Mouse (Mus musculus) limb, embryonic 13.5 days (tissue): ENCODE measurements around the gene She. TPM values are rescaled to one million over a fixed set of nuclear protein-coding genes. Genes with fewer than 3 reads are reported as not detected.

Source experiments
- ATAC-seq: fragments of 200-750 bp; cut with Nextera tagmentation; 2 replicates; pipeline ENCODE4 v1.8.0; 2017; ENCODE audit warnings: low read depth, moderate number of reproducible peaks, moderate TSS enrichment; ENCODE audit not compliant: low FRiP score
- H3K27ac ChIP-seq: fragments of 300-500 bp; sonication (generic); 2 replicates; pipeline ENCODE4 v1.5.1; 2015; ENCODE audit warnings: inconsistent platforms, mild to moderate bottlenecking, moderate library complexity
- H3K27me3 ChIP-seq: fragments of 300-500 bp; sonication (generic); 2 replicates; pipeline ENCODE4 v1.6.1; 2015; ENCODE audit warnings: mild to moderate bottlenecking, inconsistent platforms
- H3K36me3 ChIP-seq: fragments of 300-500 bp; sonication (generic); 2 replicates; pipeline ENCODE4 v1.6.1; 2015; ENCODE audit warnings: inconsistent platforms, mild to moderate bottlenecking, moderate library complexity
- H3K4me1 ChIP-seq: fragments of 300-500 bp; sonication (generic); 2 replicates; pipeline ENCODE4 v1.6.1; 2015; ENCODE audit warnings: inconsistent platforms
- H3K4me2 ChIP-seq: fragments of 300-500 bp; sonication (generic); replicated peaks from 2 replicates; pipeline ENCODE4 v1.6.1; 2015; ENCODE audit warnings: inconsistent platforms, mild to moderate bottlenecking, moderate library complexity
- H3K4me3 ChIP-seq: fragments of 300-500 bp; sonication (generic); 2 replicates; pipeline ENCODE4 v1.5.1; 2015; ENCODE audit warnings: moderate library complexity, mild to moderate bottlenecking, inconsistent platforms
- H3K9ac ChIP-seq: fragments of 300-500 bp; sonication (generic); 2 replicates; pipeline ENCODE4 v1.6.1; 2015; ENCODE audit warnings: mild to moderate bottlenecking, inconsistent platforms
- H3K9me3 ChIP-seq: fragments of 300-500 bp; sonication (generic); 2 replicates; pipeline ENCODE4 v1.6.1; 2016; ENCODE audit warnings: inconsistent platforms
- WGBS: fragments of 180-500 bp; shearing (Covaris S2); methylation state at CpG from one replicate; pipeline ENCODE4 v1.1.7; 2015; 5-methylcytosine and 5-hydroxymethylcytosine counted together
- polyA plus RNA-seq: library from polyadenylated mRNA; unstranded; fragments of >200 nt; fragmentation: Nextera tagmentation; extraction: Ambion mirVana; gene quantifications from 2 replicates; pipeline ENCODE4 v1.2.1, GENCODE M21; 2015

She gene
- polyA plus RNA-seq, 1 experiment from 2014 or later: 3.6 TPM

DNA sequence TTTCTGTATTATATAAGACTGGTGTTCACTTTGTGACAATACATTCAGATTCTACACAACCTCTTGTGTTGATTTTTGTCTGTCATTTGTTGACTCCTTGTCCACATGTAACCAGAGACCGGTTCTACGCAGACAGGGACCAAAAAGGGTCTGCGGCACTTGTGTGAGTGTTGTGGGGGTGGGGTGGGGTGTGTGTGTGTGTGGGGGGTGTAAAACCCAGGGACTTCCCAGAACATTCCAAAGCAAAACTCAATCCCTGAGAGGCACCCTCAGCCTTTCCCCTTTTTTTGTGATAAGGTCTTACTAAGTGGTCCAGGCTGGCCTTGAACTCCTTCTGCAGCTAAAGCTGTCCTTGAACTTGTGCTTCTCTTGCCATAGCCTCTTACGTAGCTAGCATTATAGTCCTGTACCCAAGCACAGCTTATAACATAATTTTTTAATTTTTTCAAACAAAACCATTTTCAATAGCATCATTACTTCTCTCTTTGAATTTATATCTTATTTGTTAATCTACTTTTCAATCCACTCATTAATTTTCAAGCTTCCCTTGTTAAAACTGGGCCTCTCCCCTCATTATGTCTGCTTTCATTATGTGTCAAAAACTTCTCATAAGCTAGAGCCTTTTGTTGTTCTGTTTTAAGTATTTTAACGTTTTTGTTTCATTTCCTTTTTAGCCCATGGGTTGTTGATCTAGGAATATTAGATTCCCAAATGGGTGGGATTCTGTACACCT lies 30.2 kb upstream of the She start:
- H3K4me1 ChIP-seq: peaks cover 4% of the 10 kb centered on the region; the same call in 1 of the 2 replicates
- no peaks in the 10 kb centered on the region for H3K27me3 ChIP-seq
- no peaks in the 10 kb centered on the region for H3K36me3 ChIP-seq
- H3K27ac ChIP-seq: no peak overlapping the region
- 62% methylated on average over 5 of the region's 5 CpGs for WGBS
- H3K4me2 ChIP-seq: no peak overlapping the region
- no peak for ATAC-seq
- no peak overlapping the region for H3K4me3 ChIP-seq
- no peak overlapping the region for H3K9ac ChIP-seq
- H3K9me3 ChIP-seq: no peaks in the 10 kb centered on the region

DNA sequence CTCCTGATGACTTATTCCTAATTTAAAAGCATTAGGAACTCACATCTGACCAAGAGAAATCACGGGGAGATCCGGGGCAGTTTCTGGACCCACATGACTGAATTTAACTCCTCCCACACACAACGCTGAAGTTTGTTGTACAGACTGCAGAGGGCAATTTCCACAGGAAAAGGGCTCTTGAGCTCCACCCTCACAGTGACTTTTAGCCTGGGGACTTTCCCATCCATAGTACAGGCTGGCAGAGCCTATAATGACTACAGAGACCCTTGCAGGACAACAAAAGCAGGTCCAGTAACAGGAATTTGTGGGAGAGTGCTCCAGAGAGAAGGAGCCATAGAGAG lies 29.7 kb upstream of the She start:
- H3K9ac ChIP-seq: no peak overlapping the region
- ATAC-seq: no peak
- H3K4me2 ChIP-seq: no peak overlapping the region
- no peak overlapping the region for H3K4me3 ChIP-seq
- 13% methylated on average over 3 of the region's 3 CpGs for WGBS
- no peaks in the 10 kb centered on the region for H3K36me3 ChIP-seq
- no peaks in the 10 kb centered on the region for H3K27me3 ChIP-seq
- H3K27ac ChIP-seq: no peak overlapping the region
- H3K9me3 ChIP-seq: no peaks in the 10 kb centered on the region
- H3K4me1 ChIP-seq: peaks cover 4% of the 10 kb centered on the region; the same call in 1 of the 2 replicates

- H3K36me3 ChIP-seq: no peaks in the 10 kb centered on the region
- ATAC-seq: no peak
Observed at GRCm38 (mm10) chr3:89802876-89803275, 28.3 kb upstream of the She start.

GRCm38 (mm10) chr3:89805179-89805578 lies 26.0 kb upstream of the She start:
- Histone ChIP-seq H3K9me3 (no peaks in the 10 kb centered on the region), H3K36me3 (no peaks in the 10 kb centered on the region), H3K4me2 (no peak overlapping the region), H3K27ac (no peak overlapping the region), H3K27me3 (no peaks in the 10 kb centered on the region), H3K9ac (no peak overlapping the region), H3K4me3 (no peak overlapping the region), H3K4me1 (no peaks in the 10 kb centered on the region)
- no peak for ATAC-seq
- 50% methylated on average over 4 of the region's 4 CpGs for WGBS

More at GRCm38 (mm10) chr3:89802876-89803275, 28.3 kb upstream of the She start:
- Histone ChIP-seq H3K9ac (no peak overlapping the region), H3K4me3 (no peak overlapping the region), H3K9me3 (no peaks in the 10 kb centered on the region), H3K27me3 (no peaks in the 10 kb centered on the region), H3K4me2 (no peak overlapping the region), H3K4me1 (peaks cover 4% of the 10 kb centered on the region; the same call in 1 of the 2 replicates), H3K27ac (no peak overlapping the region)
- WGBS: 75% methylated on average over 15 of the region's 15 CpGs

DNA sequence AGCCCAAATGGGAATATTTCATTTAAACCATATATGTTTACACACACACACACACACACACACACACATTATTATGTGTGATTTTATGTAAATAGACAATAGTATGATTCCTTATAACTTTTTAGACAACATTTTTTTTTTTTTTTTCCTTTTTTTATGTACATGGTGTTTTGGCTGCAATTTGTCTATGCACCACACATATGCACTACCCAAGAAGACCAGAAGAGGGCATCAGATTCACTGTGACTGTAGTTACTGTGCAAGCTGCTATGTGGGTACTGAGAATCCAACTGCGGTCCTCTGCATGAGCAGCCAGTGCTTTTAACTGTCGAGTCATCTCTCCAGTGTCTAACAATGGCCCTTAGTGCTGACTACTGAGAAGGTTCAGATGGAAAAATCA lies 24.4 kb upstream of the She start:
- Histone ChIP-seq H3K9me3 (no peaks in the 10 kb centered on the region), H3K4me3 (no peak overlapping the region), H3K27me3 (no peaks in the 10 kb centered on the region), H3K4me2 (no peak overlapping the region), H3K4me1 (no peaks in the 10 kb centered on the region), H3K9ac (no peak overlapping the region), H3K36me3 (no peaks in the 10 kb centered on the region), H3K27ac (no peak overlapping the region)
- ATAC-seq: no peak
- WGBS: 95% methylated on average over 2 of the region's 2 CpGs

DNA sequence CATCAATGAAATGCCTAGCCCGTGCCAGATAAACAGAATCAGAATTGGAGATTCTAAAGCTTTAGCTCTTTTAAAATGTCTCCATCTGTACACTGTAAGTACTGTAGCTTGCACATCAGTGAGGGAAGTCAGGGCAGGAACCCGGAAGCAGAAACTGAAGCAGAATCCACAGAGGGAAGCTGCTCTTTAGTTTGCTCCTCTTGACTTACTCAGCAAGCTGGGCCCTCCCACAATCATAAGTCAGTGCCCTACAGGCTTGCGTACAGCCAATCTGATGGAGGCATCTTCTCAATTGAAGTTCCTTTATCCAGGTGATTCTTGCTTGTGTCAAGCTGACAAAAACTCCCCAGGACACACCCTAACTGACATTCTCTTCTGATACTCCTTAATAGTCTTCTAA lies 24.0 kb upstream of the She start:
- Histone ChIP-seq H3K4me1 (no peaks in the 10 kb centered on the region), H3K9ac (no peak overlapping the region), H3K27ac (no peak overlapping the region), H3K9me3 (no peaks in the 10 kb centered on the region), H3K27me3 (no peaks in the 10 kb centered on the region), H3K4me2 (no peak overlapping the region), H3K4me3 (no peak overlapping the region), H3K36me3 (no peaks in the 10 kb centered on the region)
- 98% methylated on average over 3 of the region's 3 CpGs for WGBS
- ATAC-seq: no peak

DNA sequence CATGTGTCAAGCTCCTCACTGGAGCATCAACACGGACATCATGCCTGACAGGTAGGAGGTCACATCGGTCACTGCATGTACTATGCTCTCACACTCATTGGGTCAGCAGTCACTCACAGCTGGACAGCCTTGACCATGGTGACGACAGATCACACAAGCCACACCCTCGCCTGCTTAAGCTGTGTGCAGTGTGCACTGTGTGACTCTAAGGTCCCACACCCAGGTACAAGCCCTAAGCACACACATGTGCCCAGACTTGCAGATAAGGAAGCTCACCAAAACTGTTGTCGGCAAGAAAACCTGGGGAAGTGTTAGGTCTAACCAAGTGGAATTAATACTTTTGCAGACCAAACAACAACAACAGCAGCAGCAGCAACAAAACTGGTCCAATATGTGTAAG lies 23.3 kb upstream of the She start:
- WGBS: 80% methylated on average over 5 of the region's 5 CpGs
- no peak overlapping the region for H3K27ac ChIP-seq
- no peak overlapping the region for H3K4me3 ChIP-seq
- H3K9me3 ChIP-seq: no peaks in the 10 kb centered on the region
- no peaks in the 10 kb centered on the region for H3K4me1 ChIP-seq
- no peak for ATAC-seq
- no peak overlapping the region for H3K9ac ChIP-seq
- 0 out of 2 replicates have a peak, but pooled peaks cover 2% of the 10 kb centered on the region for H3K27me3 ChIP-seq
- H3K36me3 ChIP-seq: no peaks in the 10 kb centered on the region
- no peak overlapping the region for H3K4me2 ChIP-seq

DNA sequence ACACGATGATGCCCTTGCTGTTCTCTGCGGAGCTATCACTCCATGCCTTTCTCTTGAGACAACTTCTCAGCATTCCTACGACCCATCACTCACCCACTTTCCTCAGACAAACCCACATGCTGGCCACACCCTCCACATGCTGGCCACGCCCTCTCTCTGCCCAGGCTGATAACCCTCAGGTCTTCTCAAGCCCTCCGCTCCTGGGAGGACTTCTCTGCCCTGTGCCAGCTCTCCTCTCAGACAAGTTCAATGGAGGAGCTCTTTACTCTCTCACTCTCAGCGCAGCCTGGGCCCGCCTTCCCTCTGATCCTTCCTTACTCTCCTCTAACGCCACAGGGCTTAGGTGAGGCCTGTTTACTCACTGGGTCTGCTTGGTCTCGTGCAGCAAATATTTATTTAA lies 22.5 kb upstream of the She start:
- no peak overlapping the region for H3K4me2 ChIP-seq
- no peaks in the 10 kb centered on the region for H3K9me3 ChIP-seq
- no peaks in the 10 kb centered on the region for H3K36me3 ChIP-seq
- H3K27me3 ChIP-seq: 0 out of 2 replicates have a peak, but pooled peaks cover 2% of the 10 kb centered on the region
- H3K4me3 ChIP-seq: no peak overlapping the region
- no peak overlapping the region for H3K27ac ChIP-seq
- no peak for ATAC-seq
- H3K4me1 ChIP-seq: no peaks in the 10 kb centered on the region
- no peak overlapping the region for H3K9ac ChIP-seq
- WGBS: 46% methylated on average over 9 of the region's 9 CpGs

DNA sequence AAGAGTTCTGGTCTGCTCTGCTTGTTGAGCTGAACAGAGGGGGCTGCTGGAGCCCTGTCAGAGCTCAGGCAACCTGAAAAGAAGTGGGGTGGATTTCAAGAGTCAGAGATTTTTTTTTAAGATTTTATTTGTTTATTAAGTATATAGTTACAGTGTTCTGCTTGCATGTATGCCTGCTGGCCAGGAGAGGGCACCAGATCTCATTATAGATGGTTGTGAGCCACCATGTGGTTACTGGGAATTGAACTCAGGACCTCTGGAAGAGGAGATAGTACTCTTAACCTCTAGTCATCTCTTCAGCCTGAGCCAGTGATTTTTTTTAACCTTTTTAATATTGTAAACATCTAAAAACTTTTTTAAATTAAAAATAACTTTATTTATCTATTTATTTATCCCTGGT lies 20.3 kb upstream of the She start:
- Histone ChIP-seq H3K9ac (no peak overlapping the region), H3K4me1 (no peaks in the 10 kb centered on the region)
- ATAC-seq: no peak

GRCm38 (mm10) chr3:89812166-89812565 lies 19.0 kb upstream of the She start:
- Histone ChIP-seq H3K36me3 (no peaks in the 10 kb centered on the region), H3K27ac (no peak overlapping the region), H3K27me3 (peaks cover 6% of the 10 kb centered on the region; the same call in 1 of the 2 replicates), H3K4me1 (no peaks in the 10 kb centered on the region), H3K4me3 (no peak overlapping the region), H3K9ac (no peak overlapping the region), H3K4me2 (no peak overlapping the region), H3K9me3 (no peaks in the 10 kb centered on the region)
- no peak for ATAC-seq
- WGBS: 64% methylated on average over 3 of the region's 3 CpGs

More for the DNA sequence above, 20.3 kb upstream of the She start:
- H3K4me3 ChIP-seq: no peak overlapping the region
- H3K9me3 ChIP-seq: no peaks in the 10 kb centered on the region
- no peak overlapping the region for H3K27ac ChIP-seq
- no peak overlapping the region for H3K4me2 ChIP-seq
- H3K36me3 ChIP-seq: no peaks in the 10 kb centered on the region
- peaks cover 6% of the 10 kb centered on the region; the same call in 1 of the 2 replicates for H3K27me3 ChIP-seq

DNA sequence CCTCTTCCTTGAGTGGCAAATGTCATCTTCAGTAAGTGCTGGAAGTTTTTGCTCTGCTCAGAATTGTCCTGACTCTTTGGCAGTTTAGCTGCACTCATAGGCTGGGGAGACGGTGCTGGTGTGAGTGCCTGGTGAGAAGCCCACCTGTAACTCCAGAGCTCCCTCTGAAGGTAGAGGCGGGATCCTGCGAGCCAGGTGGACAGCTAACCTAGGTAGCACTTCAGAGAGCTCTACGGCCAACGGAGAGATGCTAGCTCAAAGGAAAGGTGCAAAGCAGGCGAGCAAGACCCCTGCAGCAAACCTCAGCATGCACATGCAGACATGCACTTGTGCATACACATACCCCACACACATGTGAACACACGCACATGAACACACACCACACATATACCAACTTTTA lies 17.1 kb upstream of the She start:
- peaks cover 6% of the 10 kb centered on the region; the same call in 1 of the 2 replicates for H3K27me3 ChIP-seq
- no peak for ATAC-seq
- H3K27ac ChIP-seq: no peak overlapping the region
- WGBS: 75% methylated on average over 7 of the region's 7 CpGs
- H3K4me3 ChIP-seq: no peak overlapping the region
- no peak overlapping the region for H3K4me2 ChIP-seq
- H3K9ac ChIP-seq: no peak overlapping the region
- no peaks in the 10 kb centered on the region for H3K36me3 ChIP-seq
- H3K4me1 ChIP-seq: no peaks in the 10 kb centered on the region
- H3K9me3 ChIP-seq: no peaks in the 10 kb centered on the region

DNA sequence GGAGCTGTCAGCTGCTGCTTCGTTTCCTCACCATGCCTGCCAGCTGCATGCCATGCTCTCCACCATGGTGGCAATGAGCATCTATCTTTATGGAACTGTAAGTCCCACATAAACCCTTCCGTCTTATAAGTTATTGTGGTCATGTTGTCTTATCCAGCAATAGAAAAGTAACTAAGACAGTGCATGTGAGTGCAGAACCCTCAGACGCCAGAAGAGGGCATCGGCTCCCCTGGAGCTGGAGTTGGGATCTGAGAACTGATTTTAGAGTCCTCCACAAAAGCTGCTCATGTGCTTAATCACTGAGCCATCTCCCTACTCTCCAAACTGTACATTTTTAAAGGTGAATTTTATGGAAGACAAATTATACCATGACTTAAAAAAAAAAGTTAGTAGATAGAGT lies 14.1 kb upstream of the She start:
- H3K9ac ChIP-seq: no peak overlapping the region
- H3K27me3 ChIP-seq: peaks cover 6% of the 10 kb centered on the region; the same call in 1 of the 2 replicates
- no peak for ATAC-seq
- no peak overlapping the region for H3K4me2 ChIP-seq
- H3K9me3 ChIP-seq: no peaks in the 10 kb centered on the region
- no peak overlapping the region for H3K4me3 ChIP-seq
- H3K4me1 ChIP-seq: no peaks in the 10 kb centered on the region
- 62% methylated on average over 4 of the region's 4 CpGs for WGBS
- no peaks in the 10 kb centered on the region for H3K36me3 ChIP-seq
- no peak overlapping the region for H3K27ac ChIP-seq

GRCm38 (mm10) chr3:89818605-89819004 lies 12.6 kb upstream of the She start:
- ATAC-seq: no peak
- Histone ChIP-seq H3K9ac (no peak overlapping the region), H3K36me3 (no peaks in the 10 kb centered on the region), H3K27me3 (peaks cover 6% of the 10 kb centered on the region; the same call in 1 of the 2 replicates), H3K4me1 (no peaks in the 10 kb centered on the region), H3K4me2 (no peak overlapping the region), H3K9me3 (no peaks in the 10 kb centered on the region), H3K27ac (no peak overlapping the region), H3K4me3 (no peak overlapping the region)
- WGBS: 65% methylated on average over 3 of the region's 3 CpGs
